Comparison of ENCODE assay signal across 7 mouse cellular contexts in the genomic region with DNA sequence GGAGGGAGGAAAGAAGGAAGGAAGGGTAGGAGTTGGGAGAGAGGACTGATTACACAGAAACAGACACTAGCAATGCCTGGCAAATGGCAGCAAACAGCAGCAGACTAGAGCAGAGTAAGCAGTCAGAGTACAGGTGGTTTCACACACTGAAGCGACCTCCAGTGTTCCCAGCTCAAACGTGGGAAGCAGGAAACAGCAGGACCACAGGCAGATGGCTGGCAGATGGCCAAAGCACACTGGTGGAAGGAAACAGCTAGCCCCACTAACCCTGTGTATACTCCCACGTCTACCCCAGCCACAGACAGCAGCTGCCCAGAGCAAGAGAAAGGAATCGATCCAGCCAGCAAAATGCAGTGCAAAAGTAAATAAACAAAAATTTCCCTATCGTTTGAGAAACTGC. TPM values are rescaled to one million over a fixed set of nuclear protein-coding genes. Genes with fewer than 3 reads are reported as not detected.
DNase-seq lines count a peak whose midpoint lies in the region; ATAC-seq and TF ChIP-seq lines count a peak whose summit lies in the region.

No protein-coding gene starts in this region.

- H3K4me2 ChIP-seq in intestine, postnatal 0 days (replicated peaks; ENCODE audit: low read depth) = no peak overlapping the region
- peak overlapping the region; percentile 28 for H3K4me2 ChIP-seq in myocyte (ENCODE audit: low read depth)

- no peaks in the 10 kb centered on the region for H3K4me1 ChIP-seq in intestine, postnatal 0 days (replicated peaks; ENCODE audit: control insufficient read depth, insufficient read depth, low read length)

- H3K36me3 ChIP-seq in intestine, postnatal 0 days (ENCODE audit: control insufficient read depth, insufficient read depth) = peaks cover 5% of the 10 kb centered on the region; the same call in 1 of the 2 replicates
- H3K36me3 ChIP-seq in myocyte (ENCODE audit: control insufficient read depth, insufficient read depth) = no peaks in the 10 kb centered on the region

- no peak overlapping the region for H3K9ac ChIP-seq in intestine, postnatal 0 days (ENCODE audit: low read depth, low read length)

- no peaks in the 10 kb centered on the region for H3K27me3 ChIP-seq in intestine, postnatal 0 days (replicated peaks; ENCODE audit: control insufficient read depth, insufficient read depth, low read length)
- no peaks in the 10 kb centered on the region for H3K27me3 ChIP-seq in myocyte (ENCODE audit: control insufficient read depth, insufficient read depth, insufficient read length)

- peaks cover 11% of the 10 kb centered on the region for H3K79me2 ChIP-seq in myocyte (ENCODE audit: control insufficient read depth, insufficient read depth)

- ATAC-seq in intestine, postnatal 0 days = peak; percentile 41

- no peak for TF ChIP-seq CTCF in intestine, postnatal 0 days (IDR thresholded peaks at IDR 0.05; ENCODE audit: low read depth)

- H3ac ChIP-seq in myocyte (ENCODE audit: control insufficient read depth, insufficient read length) = no peak overlapping the region

- no peak for TF ChIP-seq POLR2A in myocyte (IDR thresholded peaks at IDR 0.05; ENCODE audit: insufficient read length, low read depth)

- WGBS in intestine, postnatal 0 days = 10% methylated on average over 5 of the region's 5 CpGs

- peak; percentile 75 for DNase-seq in brain, adult 2 months (ENCODE audit: low read depth, low spot score)
- DNase-seq in embryo, embryonic 10.5 days (ENCODE audit: low spot score) = peak; percentile 60
- DNase-seq in heart, adult 8-10 months (ENCODE audit: low spot score) = peak; percentile 28
- peak; percentile 85 for DNase-seq in left cerebral cortex, postnatal 4 days
- DNase-seq in spleen, postnatal 10 days (ENCODE audit: low spot score in 2 of 2) = no peak

- no peak overlapping the region for H3K4me3 ChIP-seq in intestine, postnatal 0 days (ENCODE audit: low read depth, low read length)
- H3K4me3 ChIP-seq in myocyte = no peak overlapping the region

- intact Hi-C loops in left cerebral cortex, postnatal 4 days (cut with DNase I) = no loop called here

- H3K9me3 ChIP-seq in intestine, postnatal 0 days (ENCODE audit: control insufficient read depth) = no peaks in the 10 kb centered on the region

- H3K27ac ChIP-seq in intestine, postnatal 0 days (ENCODE audit: low read depth, low read length) = no peak overlapping the region

TF ChIP-seq in myocyte, 11 proteins besides CTCF, POLR2A, EP300 and RAD21:
- TF ChIP-seq MYOG (IDR thresholded peaks at IDR 0.05; ENCODE audit: control insufficient read depth in 1 of 3, insufficient read depth in 1 of 3, insufficient read length in 2 of 3, low read depth in 2 of 3) (peak in 1 of 3 experiments; percentile 54), MYOD1 (IDR thresholded peaks at IDR 0.05; ENCODE audit: control insufficient read depth in 1 of 3, insufficient read length in 2 of 3, low read depth in 2 of 3) (peak in 2 of 3 experiments; percentile 59 to 83), USF1 (IDR thresholded peaks at IDR 0.05; ENCODE audit: low read depth) (no peak)

RNA-seq across cellular contexts. Expression of a gene that starts 12.7 kb away (rescaled TPM):
- 10 to 100 TPM; 10.2 to 12.3 (median 11.4) TPM for total RNA-seq in heart, adult 8-10 months (2022)
- polyA plus RNA-seq in intestine, postnatal 0 days (2015; fragmentation: Nextera tagmentation; extraction: Ambion mirVana) = 10.1 and 10.6 TPM in 2 replicates
- total RNA-seq in left cerebral cortex, postnatal 4 days (2021) = 10 to 100 TPM; 29.7 to 33.7 TPM
- 5.7 TPM for polyA plus RNA-seq in myocyte (2012; fragmentation: generic; extraction: Trizol)

RNA-seq across cellular contexts. Expression of a gene that starts 35.9 kb away (rescaled TPM):
- total RNA-seq in heart, adult 8-10 months (2022) = not detected
- polyA plus RNA-seq in intestine, postnatal 0 days (2015; fragmentation: Nextera tagmentation; extraction: Ambion mirVana) = 0.39 and 0.51 TPM in 2 replicates
- 1 to 10 TPM in 1 of 2 experiments, under 1 TPM in 1; 0.68 to 1.3 TPM for total RNA-seq in left cerebral cortex, postnatal 4 days (2021)
- polyA plus RNA-seq in myocyte (2012; fragmentation: generic; extraction: Trizol) = 0.12 TPM

Comparison
In these comparisons a context has a peak if more than half of its experiments do, and no peak if none do; other contexts are left out.
1. DNase-seq: peak in brain, adult 2 months (single experiment), embryo, embryonic 10.5 days (single experiment), heart, adult 8-10 months (single experiment) and left cerebral cortex, postnatal 4 days (single experiment); none in spleen, postnatal 10 days (0 of 2).